13 mouse cellular contexts compared by ENCODE assay signal in the genomic region with DNA sequence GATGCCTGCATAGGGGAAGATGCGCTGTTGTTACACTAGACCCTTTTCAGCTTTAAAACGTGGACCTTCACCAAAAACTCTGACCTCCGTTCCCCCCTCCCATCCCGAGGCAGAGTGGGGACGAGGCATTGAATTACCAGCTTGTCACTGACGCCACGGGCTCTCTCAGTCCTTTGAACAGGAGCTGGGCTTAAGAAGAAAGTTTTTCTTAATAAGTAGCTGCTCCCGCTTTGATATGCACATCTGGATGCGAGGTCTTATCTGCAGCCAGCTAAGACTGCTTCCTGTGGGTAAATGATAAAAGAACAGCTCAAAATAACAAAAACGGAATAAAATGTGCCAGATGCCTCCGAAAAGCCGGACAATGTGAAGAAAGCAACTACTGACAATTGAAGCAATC.
A peak's percentile ranks its signal among the peaks of the same experiment; 100 is the strongest.
DNase-seq lines count a peak whose midpoint lies in the region; ATAC-seq and TF ChIP-seq lines count a peak whose summit lies in the region.
"Had no signal": no experiment of that assay in that cellular context is flagged by ENCODE, and none has a peak within 500 bp of the region (broad histone marks: within the 10 kb centered on the region; RNA-seq: fewer than 3 reads in every experiment).

No protein-coding gene starts in this region.

- H3K27me3 ChIP-seq in hindbrain, embryonic 11.5 days (ENCODE audit: control insufficient read depth, insufficient read depth, low read length), result no peaks in the 10 kb centered on the region
- H3K27me3 ChIP-seq in hindbrain, postnatal 0 days (ENCODE audit: insufficient read depth, low read length), result peaks cover 37% of the 10 kb centered on the region

- TF ChIP-seq CTCF in hindbrain, postnatal 0 days (IDR thresholded peaks at IDR 0.05; ENCODE audit: low read depth), result no peak

- H3K36me3 ChIP-seq in hindbrain, embryonic 11.5 days (ENCODE audit: control insufficient read depth, insufficient read depth, low read length), result no peaks in the 10 kb centered on the region
- H3K36me3 ChIP-seq in hindbrain, postnatal 0 days (ENCODE audit: insufficient read depth, low read length), result no peaks in the 10 kb centered on the region
- H3K36me3 ChIP-seq: intestine, embryonic 15.5 days had no signal

- ATAC-seq in hindbrain, embryonic 11.5 days (ENCODE audit: low FRiP score), result no peak
- ATAC-seq in hindbrain, postnatal 0 days, result no peak
- ATAC-seq: intestine, embryonic 15.5 days had no signal

- H3K27ac ChIP-seq in hindbrain, embryonic 11.5 days (ENCODE audit: low read depth, low read length), result peak overlapping the region; percentile 78
- no peak overlapping the region for H3K27ac ChIP-seq in hindbrain, postnatal 0 days
- H3K27ac ChIP-seq: gastrocnemius, adult 2 months; intestine, embryonic 15.5 days; stomach, postnatal 0 days had no signal

- peak overlapping the region; percentile 13; the same call in 1 of the 2 replicates for H3K4me2 ChIP-seq in hindbrain, embryonic 11.5 days (replicated peaks; ENCODE audit: low read depth, low read length)
- H3K4me2 ChIP-seq in hindbrain, postnatal 0 days (ENCODE audit: low read depth, low read length), result no peak overlapping the region
- H3K4me2 ChIP-seq: intestine, embryonic 15.5 days had no signal

- no peaks in the 10 kb centered on the region for H3K9me3 ChIP-seq in hindbrain, embryonic 11.5 days (ENCODE audit: control insufficient read depth, low read length)
- no peaks in the 10 kb centered on the region for H3K9me3 ChIP-seq in hindbrain, postnatal 0 days (ENCODE audit: low read length)
- H3K9me3 ChIP-seq: intestine, embryonic 15.5 days had no signal

- no peak overlapping the region; the same call in 1 of the 2 replicates for H3K4me3 ChIP-seq in hindbrain, embryonic 11.5 days (ENCODE audit: low read depth, low read length)
- H3K4me3 ChIP-seq in hindbrain, postnatal 0 days (ENCODE audit: low read length), result no peak overlapping the region
- H3K4me3 ChIP-seq: gastrocnemius, adult 2 months; intestine, embryonic 15.5 days had no signal

- peak; percentile 64 for DNase-seq in hindbrain, embryonic 11.5 days (ENCODE audit: low spot score)
- DNase-seq in hindbrain, postnatal 0 days (ENCODE audit: low spot score), result no peak
- DNase-seq in embryo, embryonic 11 days, result peak; percentile 79
- peak; percentile 13 for DNase-seq in liver
- peak; percentile 21 for DNase-seq in retina, postnatal 1 day
- no peak for DNase-seq in kidney, adult 9 months
- DNase-seq in natural killer cell, adult 2 months (ENCODE audit: low spot score in 2 of 2), result no peak
- DNase-seq in frontal cortex, postnatal 14 days (ENCODE audit: low spot score in 2 of 2), result no peak
- DNase-seq: adrenal gland, adult 2 months; cerebellum, postnatal 14 days; gastrocnemius, adult 2 months had no signal

- under 1% methylated on average over 12 of the region's 12 CpGs for WGBS in hindbrain, embryonic 11.5 days
- WGBS in hindbrain, postnatal 0 days, result 16% methylated on average over 12 of the region's 12 CpGs

- H3K9ac ChIP-seq in hindbrain, embryonic 11.5 days (ENCODE audit: low read depth, low read length), result no peak overlapping the region
- H3K9ac ChIP-seq in hindbrain, postnatal 0 days (replicated peaks; ENCODE audit: low read length), result no peak overlapping the region
- H3K9ac ChIP-seq: intestine, embryonic 15.5 days had no signal

- peaks cover 20% of the 10 kb centered on the region for H3K4me1 ChIP-seq in hindbrain, embryonic 11.5 days (replicated peaks; ENCODE audit: control insufficient read depth, insufficient read depth, low read length)
- no peaks in the 10 kb centered on the region for H3K4me1 ChIP-seq in hindbrain, postnatal 0 days (ENCODE audit: insufficient read depth, low read length)

Comparison
In these comparisons a context has a peak if more than half of its experiments do, and no peak if none do; other contexts are left out.
1. DNase-seq: peak in hindbrain, embryonic 11.5 days (single experiment), embryo, embryonic 11 days (single experiment), liver (single experiment) and retina, postnatal 1 day (single experiment); none in hindbrain, postnatal 0 days (single experiment), kidney, adult 9 months (single experiment), natural killer cell, adult 2 months (0 of 2) and frontal cortex, postnatal 14 days (0 of 2).